Mouse (Mus musculus) kidney, adult 18-20 months (tissue): ENCODE measurements around the gene Fxr2.
"Not testable (repeated sequence)": the region's sequence is repeated elsewhere in the genome, so short reads cannot be mapped to it uniquely, and the experiment has no call there.

ENCODE experiments used
- DNase-seq: peaks from one replicate; pipeline ENCODE4 v3.0.0; 2021

Fxr2 gene

DNA sequence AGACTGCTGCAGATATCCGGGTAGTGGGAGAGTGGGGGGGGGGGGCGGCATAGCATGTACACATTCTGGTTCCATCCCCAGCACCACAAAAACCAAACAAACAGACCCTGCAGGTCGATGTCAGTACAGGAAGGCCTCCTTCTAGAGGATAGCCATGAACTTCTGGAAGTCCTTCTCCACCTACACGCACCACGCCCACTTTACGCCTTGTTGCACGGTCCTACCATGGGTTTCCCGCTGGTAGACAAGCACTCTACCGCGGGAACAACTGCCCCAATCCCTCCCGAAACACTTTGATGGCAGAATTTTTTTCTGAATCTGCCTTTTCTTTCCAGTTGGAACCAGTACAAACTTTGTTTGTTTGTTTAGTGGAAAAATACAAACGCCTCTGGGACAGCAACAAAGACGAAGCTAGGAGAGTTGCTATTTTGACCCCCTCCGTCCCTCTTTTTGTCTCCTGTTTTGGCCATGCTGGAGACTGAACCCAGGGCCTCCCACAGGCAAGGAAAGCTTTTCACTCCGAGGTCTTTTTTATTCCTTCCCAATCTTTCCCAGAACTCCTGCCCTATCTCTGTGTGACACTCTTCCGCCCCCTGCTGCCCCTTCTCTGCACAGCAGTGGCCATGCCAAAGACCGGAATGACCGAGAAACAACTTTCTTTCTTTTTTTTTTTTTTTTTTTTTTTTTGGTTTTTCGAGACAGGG, 19.1 kb upstream of the Fxr2 start:
- DNase-seq = peak; percentile 92

DNA sequence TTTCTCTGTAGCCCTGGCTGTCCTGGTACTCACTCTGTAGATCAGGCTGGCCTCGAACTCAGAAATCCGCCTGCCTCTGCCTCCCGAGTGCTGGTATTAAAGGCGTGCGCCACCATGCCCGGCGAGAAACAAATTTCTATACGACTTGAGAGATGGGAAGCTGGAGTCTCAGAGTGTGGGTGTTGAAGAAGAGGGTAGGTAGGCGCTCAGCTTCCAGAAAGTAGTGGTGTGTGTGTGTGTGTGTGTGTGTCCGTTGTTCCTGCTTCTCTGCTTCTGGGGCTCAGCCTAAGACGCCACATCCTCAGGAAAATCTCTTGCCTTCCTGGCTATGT, 18.6 kb upstream of the Fxr2 start:
- not testable (repeated sequence) for DNase-seq

DNA sequence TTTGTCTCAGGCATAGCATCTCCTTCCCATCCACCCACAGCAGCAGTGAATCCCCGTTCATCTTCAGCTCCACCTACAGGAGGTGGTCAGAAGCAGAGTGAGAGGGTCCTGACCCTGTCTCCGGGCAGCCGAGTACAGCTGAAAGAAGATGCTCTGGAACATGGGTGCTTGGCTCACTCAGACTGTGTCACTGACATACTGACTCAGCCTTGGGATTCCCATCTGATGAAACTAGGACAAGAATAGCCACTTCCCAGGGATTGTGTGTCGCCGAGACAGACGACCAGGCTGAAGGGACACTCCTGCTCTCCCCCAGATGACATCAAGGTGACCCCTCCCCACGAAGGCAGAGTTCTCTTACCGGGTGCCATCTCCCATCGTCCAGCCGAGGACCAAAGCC, 16.0 kb upstream of the Fxr2 start:
- no peak for DNase-seq

DNA sequence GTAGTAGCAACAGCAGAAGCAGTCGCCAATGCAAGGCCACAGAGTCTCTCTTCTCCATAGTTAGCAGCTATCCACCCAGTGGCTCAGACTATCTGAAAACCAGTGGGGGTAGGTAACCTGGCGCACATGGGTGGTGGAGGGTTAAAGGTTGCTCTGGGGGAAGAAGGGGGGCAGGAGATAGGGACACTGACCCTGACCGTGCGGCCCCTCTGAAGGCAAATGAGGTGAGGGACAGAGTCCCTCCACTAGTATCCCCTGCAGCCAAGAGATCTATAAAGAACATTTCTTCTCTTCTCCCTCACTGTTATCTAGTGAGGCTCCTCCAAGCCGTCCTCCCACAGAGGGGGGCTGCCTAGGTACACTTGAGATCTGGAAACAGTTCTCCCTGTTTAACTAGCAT, 15.0 kb upstream of the Fxr2 start, which contains the start of gene Shbg:
Gene Shbg, minus strand, starts transcription at position 101 of the 400 bp plus-strand sequence.
- DNase-seq = no peak

DNA sequence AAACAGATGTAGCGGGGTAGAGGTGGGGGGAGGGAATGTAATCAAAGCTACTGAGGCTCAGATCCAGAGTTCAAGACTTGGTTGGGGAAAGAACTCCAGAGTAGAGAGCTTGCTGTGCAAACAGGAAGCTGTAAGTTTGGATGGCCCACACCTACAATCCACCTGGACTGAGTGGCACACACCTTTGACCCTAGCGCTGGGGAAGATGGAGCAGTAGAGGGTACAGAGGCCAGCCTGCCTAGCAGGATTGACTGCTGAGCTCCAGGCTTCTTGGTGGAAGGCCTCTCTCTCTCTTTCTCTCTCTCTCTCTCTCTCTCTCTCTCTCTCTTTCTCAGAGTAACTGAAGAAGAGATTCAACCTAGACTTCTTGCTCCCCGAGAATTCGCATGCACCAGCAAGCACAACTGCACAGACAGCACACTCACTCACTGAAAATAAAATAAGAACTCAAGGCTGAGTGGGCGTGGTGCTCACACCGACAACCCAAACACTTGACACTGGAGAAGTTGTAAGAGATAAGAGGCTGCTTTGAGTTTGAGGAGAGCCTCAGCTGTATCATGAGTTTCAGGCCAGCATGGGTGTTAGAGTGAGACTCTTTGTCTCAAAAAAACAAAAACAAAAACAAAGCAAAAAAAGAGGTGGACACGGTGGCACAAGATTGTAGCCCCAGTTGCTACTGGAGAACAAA, 12.3 kb upstream of the Fxr2 start:
- DNase-seq = no peak

DNA sequence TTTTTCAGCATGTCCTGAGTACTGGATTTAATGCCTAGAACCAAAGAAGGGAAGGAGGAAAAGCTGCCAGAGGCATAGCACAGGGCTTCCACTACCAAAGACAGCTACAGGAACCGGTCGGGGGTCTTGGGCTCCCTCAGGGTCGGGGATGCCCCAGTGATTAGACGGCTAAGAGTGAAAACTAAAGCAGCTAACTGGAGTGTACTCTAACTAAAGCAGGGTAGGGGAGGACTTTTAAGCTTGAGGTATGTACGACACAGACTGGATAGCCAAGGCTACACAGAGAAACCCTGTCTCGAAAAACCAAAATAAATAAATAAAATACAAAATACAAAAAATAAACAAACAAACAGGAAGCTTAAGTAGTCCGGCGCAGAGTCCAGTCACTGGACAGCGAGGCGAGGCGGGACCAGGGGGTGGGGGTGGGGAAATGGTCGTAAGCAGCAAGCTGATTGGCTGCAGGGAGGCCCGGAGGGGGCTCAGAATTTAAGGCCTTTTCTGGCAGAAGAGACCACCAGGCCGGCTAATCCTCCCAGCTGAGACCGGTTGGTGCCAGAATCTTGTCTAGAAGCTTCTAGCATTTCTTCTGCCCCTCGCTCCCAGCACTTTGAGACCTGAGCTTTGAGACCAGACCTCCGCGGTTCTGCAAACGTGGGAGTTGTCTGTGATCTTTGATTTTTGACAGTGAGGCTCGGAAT, 11.1 kb upstream of the Fxr2 start, which contains the start of gene Sat2:
Gene Sat2, plus strand, starts transcription at position 454 of the 698 bp plus-strand sequence.
- peak; percentile 73 for DNase-seq

DNA sequence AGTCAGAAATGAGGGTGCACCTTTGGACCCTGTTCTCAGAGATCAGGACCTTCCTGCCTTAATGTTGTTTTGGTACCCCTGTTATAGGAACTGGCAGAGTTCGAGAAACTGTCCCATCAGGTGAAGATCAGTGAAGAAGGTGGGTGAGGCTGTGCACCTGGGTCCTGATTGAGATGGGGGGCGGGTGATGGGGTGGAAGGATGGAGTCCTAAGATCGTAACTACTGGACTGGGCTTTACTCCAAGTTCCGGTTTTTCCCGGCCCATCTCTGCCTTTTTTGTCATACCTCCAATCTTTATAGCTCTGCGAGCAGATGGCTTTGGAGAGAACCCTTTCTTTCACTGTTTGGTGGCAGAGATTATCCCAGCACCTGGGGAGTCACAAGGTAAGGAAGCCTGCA, 10.4 kb upstream of the Fxr2 start:
- DNase-seq = no peak

DNA sequence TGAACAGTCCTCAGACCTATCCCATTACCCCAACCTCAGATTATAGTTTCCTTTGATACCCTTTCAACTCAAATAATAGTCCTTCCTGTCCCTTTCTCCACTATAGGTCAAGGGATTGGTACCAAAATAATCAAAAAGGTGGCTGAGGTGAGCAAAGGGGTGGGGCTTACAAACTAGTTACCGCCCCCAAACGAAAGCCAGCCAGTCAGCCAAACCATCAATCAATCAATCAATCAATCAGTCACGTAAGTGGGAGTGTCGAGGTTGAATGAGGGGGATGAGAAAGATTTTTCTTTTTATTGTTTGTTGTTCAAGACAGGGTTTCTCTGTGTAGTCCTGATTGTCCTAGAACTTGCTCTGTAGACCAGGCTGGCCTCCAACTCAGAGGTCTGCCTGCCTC, 9.8 kb upstream of the Fxr2 start:
- DNase-seq = no peak

DNA sequence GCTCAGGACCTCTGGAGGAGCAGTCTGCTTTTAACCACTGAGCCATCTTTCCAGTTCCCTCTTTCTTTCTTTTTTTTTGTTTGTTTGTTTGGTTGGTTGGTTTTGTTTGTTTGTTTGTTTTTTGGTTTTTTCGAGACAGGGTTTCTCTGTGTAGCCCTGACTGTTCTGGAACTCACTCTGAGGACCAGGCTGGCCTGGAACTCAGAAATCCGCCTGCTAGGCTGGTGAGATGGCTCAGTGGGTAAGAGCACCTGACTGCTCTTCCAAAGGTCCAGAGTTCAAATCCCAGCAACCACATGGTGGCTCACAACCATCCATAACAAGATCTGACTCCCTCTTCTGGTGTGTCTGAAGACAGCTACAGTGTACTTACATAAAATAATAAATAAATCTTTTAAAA, 8.5 kb upstream of the Fxr2 start:
- DNase-seq = not testable (repeated sequence)

DNA sequence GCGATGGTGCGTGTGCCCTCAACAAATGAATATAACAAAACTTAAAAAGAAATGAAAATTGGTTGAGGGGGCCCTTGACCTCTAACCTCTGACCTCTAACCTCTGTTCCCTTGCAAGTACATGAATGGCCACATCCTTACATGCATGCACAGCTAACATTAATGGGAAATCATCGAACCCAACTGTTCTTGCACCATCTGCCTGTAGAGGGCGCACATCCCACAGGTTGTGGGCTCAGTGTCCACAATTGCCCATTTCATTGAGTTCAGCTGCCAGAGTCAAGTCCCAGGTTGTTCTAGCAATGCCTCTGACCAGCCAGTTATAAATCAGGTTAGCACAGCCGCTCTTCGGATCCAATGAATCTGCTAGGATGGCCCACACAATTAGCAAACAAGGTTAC, 4.5 kb upstream of the Fxr2 start:
- peak; percentile 84 for DNase-seq

DNA sequence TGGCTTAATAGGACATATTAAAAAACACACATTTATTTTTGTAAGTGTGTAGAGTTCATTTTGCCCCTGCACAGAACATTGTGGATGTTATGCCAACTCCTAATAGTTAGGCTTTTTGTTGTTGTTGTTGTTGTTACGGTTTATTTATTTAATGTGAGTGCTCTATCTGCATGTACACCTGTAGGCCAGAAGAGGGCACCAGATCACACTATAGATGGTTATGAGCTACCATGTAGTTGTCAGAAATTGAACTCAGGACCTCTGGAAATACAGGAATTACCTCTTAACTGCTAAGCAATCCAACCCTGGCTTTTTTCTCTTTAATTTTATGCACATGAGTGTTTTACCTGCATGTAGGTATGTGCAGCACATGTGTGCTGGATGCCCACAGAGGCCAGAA, 3.0 kb upstream of the Fxr2 start:
- no peak for DNase-seq

DNA sequence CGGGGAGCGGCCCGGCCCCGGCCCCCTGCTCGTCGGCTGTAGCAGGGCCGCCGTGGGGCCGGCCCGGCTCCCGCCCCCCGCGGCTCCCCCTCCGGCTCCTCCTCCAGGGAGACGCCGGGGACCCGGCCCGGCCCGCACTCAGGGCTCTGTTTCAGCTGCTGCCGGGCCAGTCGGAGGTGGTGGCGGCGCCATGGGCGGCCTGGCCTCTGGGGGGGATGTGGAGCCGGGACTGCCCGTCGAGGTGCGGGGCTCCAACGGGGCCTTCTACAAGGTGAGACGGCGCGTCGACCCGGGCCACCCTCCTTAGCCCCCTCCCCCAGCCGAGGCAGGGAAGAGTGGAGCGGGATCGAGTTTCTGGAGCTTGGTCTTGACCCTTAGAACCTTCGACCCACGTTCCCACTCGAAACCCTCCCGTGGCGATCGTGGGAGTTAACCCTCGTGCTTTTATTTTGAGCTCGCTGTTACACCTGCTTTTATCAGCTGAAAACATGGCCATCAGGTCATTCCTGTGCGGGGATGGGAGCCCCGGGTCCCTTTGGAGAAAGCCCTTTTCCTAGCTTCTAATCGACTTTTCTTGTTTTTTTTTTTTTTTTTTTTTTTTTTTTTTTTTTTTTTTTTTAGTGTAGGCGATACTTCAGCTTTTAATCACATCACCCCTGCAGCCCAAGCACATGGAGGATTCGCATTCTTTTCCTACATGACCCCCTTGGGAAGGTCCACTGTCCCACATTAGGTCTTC, 507 bp downstream of the Fxr2 start:
- DNase-seq = no peak

DNA sequence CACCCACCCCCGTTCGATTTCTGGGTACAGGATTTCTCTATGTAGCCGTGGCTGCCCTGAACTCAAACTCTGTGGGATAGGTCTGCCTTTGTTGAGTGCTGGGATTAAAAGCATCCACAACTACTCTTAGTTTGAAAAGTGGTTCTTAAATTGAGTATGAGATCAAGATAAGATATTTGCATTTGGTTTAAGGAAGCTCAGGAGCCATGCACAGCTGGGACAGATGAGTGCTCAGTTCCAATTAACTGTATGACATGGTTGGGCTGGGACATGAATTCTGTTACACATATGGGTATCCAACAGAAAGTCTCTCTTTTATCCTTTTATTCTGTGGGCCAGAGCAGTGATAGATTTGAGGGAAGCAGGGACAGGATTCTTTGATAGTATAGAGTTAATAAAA, 2.7 kb downstream of the Fxr2 start:
- DNase-seq = no peak

DNA sequence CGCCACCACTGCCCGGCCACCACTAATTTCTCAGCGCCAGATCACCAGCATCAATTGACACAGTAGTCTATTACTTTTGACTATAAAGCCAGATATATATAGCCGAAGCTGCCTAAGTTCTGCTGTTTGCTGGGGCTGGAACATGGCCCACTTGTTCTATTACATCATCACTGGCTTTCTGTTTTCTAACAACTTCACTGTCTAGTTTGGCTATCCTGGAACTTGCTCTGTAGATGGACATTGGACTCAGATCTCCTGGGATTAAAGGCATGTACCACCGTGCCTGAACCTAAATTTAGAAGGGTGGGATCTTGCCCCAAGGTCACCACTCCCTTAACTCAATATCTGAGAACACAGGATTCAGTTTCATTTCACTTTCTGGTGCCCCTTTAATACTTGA, 13.1 kb downstream of the Fxr2 start:
- DNase-seq = no peak

DNA sequence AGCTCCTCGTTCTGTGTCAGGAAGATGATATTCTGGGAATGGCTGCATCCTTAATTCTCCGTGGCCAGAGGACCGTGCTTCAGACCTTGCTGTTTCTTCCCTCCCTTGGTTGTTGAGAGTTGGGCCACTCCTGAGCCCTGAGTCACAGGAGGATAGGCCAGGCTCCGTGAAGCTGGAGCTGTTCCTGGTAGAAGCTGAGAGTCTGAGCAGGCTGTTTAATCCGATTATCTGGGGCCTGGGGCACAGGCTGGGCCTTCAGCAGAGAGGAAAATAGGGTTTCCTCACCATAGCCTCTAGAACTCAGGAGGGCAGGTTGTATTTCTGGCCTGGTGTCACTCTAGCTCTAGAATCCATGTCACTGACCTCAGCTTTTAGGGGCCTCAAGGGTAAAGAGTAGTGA, 20.6 kb downstream of the Fxr2 start:
- no peak for DNase-seq

DNA sequence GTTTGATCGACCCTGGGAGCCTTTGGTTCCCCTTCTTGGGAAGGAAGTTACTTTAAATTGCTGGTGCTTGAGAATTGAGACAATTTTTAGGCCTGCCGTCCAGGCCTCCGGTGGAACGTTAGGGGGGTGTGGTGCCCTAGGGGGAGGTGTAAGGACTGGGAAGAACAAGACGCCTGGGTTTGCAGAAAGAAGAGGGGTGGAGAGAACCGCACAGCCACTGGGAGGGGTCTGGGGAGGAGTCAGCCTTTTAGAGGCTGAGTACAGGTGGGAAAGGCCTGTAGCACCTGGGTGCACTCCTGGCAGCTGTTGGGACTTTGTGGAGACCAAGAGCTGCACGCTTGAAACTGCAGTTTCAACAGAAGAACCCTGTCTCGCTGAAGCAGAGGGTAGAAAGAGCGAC, 22.0 kb downstream of the Fxr2 start:
- no peak for DNase-seq

DNA sequence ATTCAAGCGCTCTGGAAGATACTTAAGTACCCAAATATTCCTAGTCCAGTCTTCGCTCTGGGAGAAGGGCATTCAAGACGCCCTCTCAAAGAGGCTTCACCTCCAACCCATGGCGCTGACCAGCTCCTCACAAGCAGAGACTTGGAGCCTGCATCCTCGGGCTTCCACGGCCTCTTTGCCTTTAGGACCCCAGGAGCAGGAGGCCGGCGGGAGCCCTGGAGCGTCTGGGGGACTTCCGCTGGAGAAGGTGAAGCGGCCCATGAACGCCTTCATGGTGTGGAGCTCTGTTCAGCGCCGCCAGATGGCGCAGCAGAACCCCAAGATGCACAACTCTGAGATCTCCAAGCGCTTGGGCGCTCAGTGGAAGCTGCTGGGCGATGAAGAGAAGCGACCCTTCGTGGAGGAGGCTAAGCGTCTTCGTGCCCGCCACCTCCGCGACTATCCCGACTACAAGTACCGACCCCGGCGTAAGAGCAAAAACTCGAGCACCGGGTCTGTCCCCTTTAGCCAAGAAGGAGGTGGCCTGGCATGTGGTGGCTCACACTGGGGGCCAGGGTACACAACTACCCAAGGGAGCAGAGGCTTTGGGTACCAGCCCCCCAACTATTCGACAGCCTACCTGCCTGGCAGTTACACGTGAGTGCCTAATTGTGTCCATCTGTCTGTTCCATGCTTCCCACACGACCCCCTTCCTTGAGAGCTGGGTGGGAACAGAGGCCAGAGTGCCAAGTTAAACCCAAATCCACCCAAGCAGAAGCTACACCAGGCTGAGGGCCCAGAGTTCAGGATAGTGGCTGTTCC, 22.7 kb downstream of the Fxr2 start, which contains the start of gene Sox15:
Gene Sox15, plus strand, starts transcription at position 51 of the 801 bp plus-strand sequence.
- DNase-seq = peak; percentile 77

DNA sequence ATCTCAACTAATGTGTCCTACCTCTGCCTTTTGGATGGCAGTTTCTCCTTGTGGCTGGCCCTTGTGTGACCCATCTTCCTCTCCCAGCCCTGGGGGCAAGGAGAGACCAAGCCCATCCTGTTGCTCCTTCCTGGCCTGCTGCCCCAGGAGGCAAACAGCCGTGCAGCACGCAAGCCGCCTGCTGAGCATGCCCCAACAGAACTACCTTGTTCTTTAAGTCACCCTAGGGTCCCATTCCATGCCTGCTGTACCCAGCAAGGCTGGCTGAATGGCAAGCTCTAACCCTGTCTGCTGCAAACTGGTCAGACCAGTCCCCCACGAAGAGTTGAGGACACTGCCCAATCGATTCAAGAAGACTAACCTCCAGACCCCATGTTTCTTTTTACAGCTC, 23.3 kb downstream of the Fxr2 start:
- no peak for DNase-seq

DNA sequence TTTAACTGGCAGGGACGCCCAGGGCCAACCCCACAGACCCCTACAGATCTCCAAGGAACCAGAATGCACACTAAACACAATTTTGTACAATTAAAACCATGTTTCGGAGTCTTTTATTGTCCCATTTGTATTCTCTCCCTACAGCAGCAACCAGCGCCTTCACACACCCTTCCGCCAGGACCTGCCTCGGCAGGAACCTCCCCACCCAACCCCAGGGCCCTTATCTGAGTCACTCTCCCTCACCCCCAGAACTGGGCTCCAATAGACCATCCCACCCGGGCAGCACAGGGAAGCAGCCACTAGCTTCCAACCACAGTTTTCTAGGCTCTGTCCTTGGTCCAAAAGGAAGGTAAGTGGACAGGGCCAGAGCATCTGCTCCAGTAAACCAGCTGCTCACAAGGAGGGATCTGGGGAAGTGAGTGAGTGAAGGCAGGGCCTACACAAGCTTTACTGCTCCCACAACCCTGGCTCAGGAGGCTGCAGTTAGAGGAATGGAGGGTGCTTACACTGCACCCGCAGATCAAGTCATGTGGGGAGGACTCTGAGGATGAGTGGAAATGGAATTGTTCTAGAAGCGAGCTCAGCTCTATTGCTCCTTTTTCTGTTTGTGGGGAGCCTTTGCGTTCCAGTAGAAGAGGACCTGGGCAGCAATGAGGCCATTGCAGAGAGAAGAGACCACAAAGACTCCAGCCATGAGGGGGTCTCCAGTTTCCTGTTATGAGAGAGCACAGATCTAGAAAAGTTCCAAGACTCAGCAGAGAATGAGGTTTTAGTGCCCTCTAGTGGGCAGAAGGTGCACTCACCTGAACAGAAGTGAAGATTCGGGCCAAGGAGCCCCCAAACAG, 24.0 kb downstream of the Fxr2 start:
- peak; percentile 52 for DNase-seq

DNA sequence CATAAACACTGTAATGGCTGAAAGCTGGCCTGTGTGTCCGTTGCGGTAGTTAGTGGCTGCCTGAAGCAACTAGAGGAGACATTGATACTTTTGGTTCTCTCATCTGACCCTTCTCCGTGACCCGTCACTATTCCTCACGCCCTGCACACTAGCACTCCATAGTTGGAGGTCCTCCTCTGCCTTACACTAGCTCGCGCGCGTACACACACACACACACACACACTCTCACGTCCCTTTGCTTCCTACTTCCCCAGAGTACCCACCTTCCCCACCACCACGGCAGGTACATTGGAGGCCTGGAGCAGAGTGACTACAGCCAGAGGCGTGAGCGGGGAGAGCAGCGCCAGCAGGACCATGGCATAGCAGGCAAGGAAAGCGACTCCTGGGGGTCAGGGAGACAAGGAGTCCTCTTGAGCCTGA, 24.7 kb downstream of the Fxr2 start:
- no peak for DNase-seq

DNA sequence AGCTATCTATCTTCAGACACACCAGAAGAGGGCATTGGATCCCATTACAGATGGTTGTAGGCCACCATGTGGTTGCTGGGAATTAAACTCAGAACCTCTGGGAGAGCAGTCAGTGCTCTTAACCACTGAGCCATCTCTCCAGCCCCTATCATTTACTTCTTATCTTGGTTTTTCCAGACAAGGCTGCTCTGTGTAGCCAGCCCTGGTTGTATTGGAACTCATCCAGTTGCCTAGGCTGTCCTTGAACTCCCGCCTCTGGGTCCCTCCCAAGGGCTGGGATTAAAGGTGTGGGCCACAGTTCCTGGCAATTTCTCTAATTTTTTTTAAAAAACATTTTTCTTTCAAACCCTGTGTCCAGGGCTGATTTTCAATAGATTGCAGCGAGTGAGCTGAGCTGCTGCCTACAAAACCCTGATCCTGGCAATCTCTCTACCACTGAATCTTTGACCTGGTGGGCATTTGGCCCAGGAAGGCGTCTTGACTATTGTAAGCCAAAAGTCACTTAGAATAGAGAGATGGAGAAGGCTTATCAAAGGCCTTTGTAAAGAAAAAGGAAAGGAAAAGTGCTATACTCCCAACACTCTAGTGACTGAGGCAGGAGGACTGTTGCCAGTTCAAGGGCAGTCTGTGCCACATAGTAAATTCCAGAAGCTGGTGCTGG, 28.6 kb downstream of the Fxr2 start:
- no peak for DNase-seq
